Mouse (Mus musculus): Measurements from ENCODE around the gene Thy1.

- TF ChIP-seq CTCF (conservative IDR thresholded peaks at IDR 0.05; ENCODE audit: low read length) = no peak
- no peak for TF ChIP-seq POU5F1 (IDR thresholded peaks at IDR 0.05; ENCODE audit: borderline replicate concordance, low read length)
These were observed 20.9 kb upstream of the Thy1 start for GRCm38 (mm10) chr9:44022100-44022847.
